Mouse (Mus musculus) heart, adult 2 months (tissue): ENCODE data around the gene Baz2b. TPM values are rescaled to one million over a fixed set of nuclear protein-coding genes. Genes with fewer than 3 reads are reported as not detected.

Source experiments
- DNase-seq, 2 experiments: peaks; one replicate each; pipeline ENCODE4 v3.0.0; 2021
- H3K27ac ChIP-seq: fragments of 200-600 bp; 2 replicates; pipeline ENCODE4 v1.8.1; 2022
- H3K27me3 ChIP-seq: fragments of 200-500 bp; 2 replicates; pipeline ENCODE4 v1.6.1; 2012; ENCODE audit warnings: mild to moderate bottlenecking, low read length, inconsistent platforms, mixed read lengths; ENCODE audit not compliant: control insufficient read depth, insufficient read depth
- H3K36me3 ChIP-seq: fragments of 200-500 bp; 2 replicates; pipeline ENCODE4 v1.6.1; 2012; ENCODE audit warnings: low read length, inconsistent platforms; ENCODE audit not compliant: control insufficient read depth, insufficient read depth
- H3K4me1 ChIP-seq: fragments of 200-500 bp; 2 replicates; pipeline ENCODE4 v1.6.1; 2011; ENCODE audit warnings: low read length; ENCODE audit not compliant: control insufficient read depth, insufficient read depth
- H3K4me3 ChIP-seq: fragments of 200-600 bp; 2 replicates; pipeline ENCODE4 v1.8.1; 2022
- H3K79me2 ChIP-seq: fragments of 200-500 bp; replicated peaks from 2 replicates; pipeline ENCODE4 v1.6.1; 2012; ENCODE audit warnings: mild to moderate bottlenecking, inconsistent platforms, low read length, moderate library complexity, mixed read lengths; ENCODE audit not compliant: control insufficient read depth, insufficient read depth
- H3K9ac ChIP-seq: fragments of 200-500 bp; 2 replicates; pipeline ENCODE4 v1.6.1; 2012; ENCODE audit warnings: low read depth, mild to moderate bottlenecking, control low read depth, inconsistent platforms, low read length, mixed read lengths
- CTCF ChIP-seq: fragments of 200-600 bp; IDR thresholded peaks from 2 replicates; pipeline ENCODE4 v1.8.1; 2022; ENCODE audit warnings: antibody characterized with exemption, mild to moderate bottlenecking, moderate library complexity
- EP300 ChIP-seq: fragments of 200-500 bp; IDR thresholded peaks from 2 replicates; pipeline ENCODE4 v1.6.1; 2011; ENCODE audit warnings: low read depth, low read length, control low read depth; ENCODE audit not compliant: insufficient read depth
- POLR2A ChIP-seq: fragments of 200-500 bp; IDR thresholded peaks from 2 replicates; pipeline ENCODE4 v1.6.1; 2011; ENCODE audit warnings: mild to moderate bottlenecking, low read depth, low read length, control low read depth; ENCODE audit not compliant: insufficient read depth
- WGBS: fragments of 180-500 bp; shearing (Covaris S2); methylation state at CpG from one replicate; pipeline ENCODE4 v1.1.7; 2018; 5-methylcytosine and 5-hydroxymethylcytosine counted together
- intact Hi-C: fragments of 180-260 bp; cut with DNase I; formaldehyde crosslinking; loops from one replicate; pipeline ENCODE4 v1.15.1; 2025
- polyA plus RNA-seq: library from polyadenylated mRNA; depleted of rRNA; stranded (reverse); fragments of >200 nt; gene quantifications from 2 replicates; pipeline ENCODE4 v1.2.3, GENCODE M21; 2012
- total RNA-seq, 2 experiments: library from RNA; stranded (reverse); gene quantifications; 2 replicates each; pipeline ENCODE4 v1.2.3; 2021

Gene Baz2b
- total and polyA plus RNA-seq, 3 experiments = 12.8 to 39.5 (median 39.5) TPM

- Histone ChIP-seq H3K36me3 (peaks cover 4% of the 10 kb centered on the region), H3K79me2 (no peaks in the 10 kb centered on the region), H3K4me3 (no peak overlapping the region), H3K27me3 (no peaks in the 10 kb centered on the region), H3K27ac (no peak overlapping the region), H3K9ac (no peak overlapping the region), H3K4me1 (peaks cover 3% of the 10 kb centered on the region; the same call in 1 of the 2 replicates)
- intact Hi-C loops = no loop called here
- WGBS = 78% methylated on average over 8 of the region's 8 CpGs
- TF ChIP-seq CTCF = no peak
- TF ChIP-seq EP300 = no peak
- no peak for TF ChIP-seq POLR2A
- no peak for DNase-seq
Observed at GRCm38 (mm10) chr2:59951706-59952105, 257.9 kb downstream of the Baz2b start.

- 78% methylated on average over 4 of the region's 4 CpGs for WGBS
Observed at GRCm38 (mm10) chr2:59951127-59951526, 258.5 kb downstream of the Baz2b start.

GRCm38 (mm10) chr2:59936296-59936695, 273.3 kb downstream of the Baz2b start:
- no peak for DNase-seq
- no peak overlapping the region for H3K4me3 ChIP-seq
- intact Hi-C loops = no loop called here
- H3K27ac ChIP-seq = no peak overlapping the region
- H3K79me2 ChIP-seq = 0 out of 2 replicates have a peak, but pooled peaks cover 1% of the 10 kb centered on the region
- no peaks in the 10 kb centered on the region for H3K27me3 ChIP-seq
- 66% methylated on average over 9 of the region's 9 CpGs for WGBS
- no peaks in the 10 kb centered on the region for H3K36me3 ChIP-seq
- H3K9ac ChIP-seq = no peak overlapping the region
- H3K4me1 ChIP-seq = no peaks in the 10 kb centered on the region
- no peak for TF ChIP-seq POLR2A
- TF ChIP-seq CTCF = no peak
- TF ChIP-seq EP300 = no peak

More at GRCm38 (mm10) chr2:59951127-59951526, 258.5 kb downstream of the Baz2b start:
- Histone ChIP-seq H3K27me3 (no peaks in the 10 kb centered on the region), H3K4me3 (no peak overlapping the region), H3K27ac (no peak overlapping the region), H3K36me3 (peaks cover 4% of the 10 kb centered on the region), H3K9ac (no peak overlapping the region), H3K79me2 (no peaks in the 10 kb centered on the region), H3K4me1 (peaks cover 3% of the 10 kb centered on the region; the same call in 1 of the 2 replicates)
- intact Hi-C loops = no loop called here
- DNase-seq = no peak
- no peak for TF ChIP-seq POLR2A
- TF ChIP-seq CTCF = no peak
- TF ChIP-seq EP300 = no peak

GRCm38 (mm10) chr2:59933129-59933528, 276.5 kb downstream of the Baz2b start:
- H3K27ac ChIP-seq = no peak overlapping the region
- 85% methylated on average over 3 of the region's 3 CpGs for WGBS
- TF ChIP-seq EP300 (no peak), CTCF (no peak), POLR2A (no peak)
- no peak for DNase-seq
- H3K36me3 ChIP-seq = no peaks in the 10 kb centered on the region
- H3K79me2 ChIP-seq = 0 out of 2 replicates have a peak, but pooled peaks cover 1% of the 10 kb centered on the region
- intact Hi-C loops = no loop called here
- H3K4me1 ChIP-seq = no peaks in the 10 kb centered on the region
- H3K4me3 ChIP-seq = no peak overlapping the region
- H3K9ac ChIP-seq = no peak overlapping the region
- H3K27me3 ChIP-seq = no peaks in the 10 kb centered on the region

- Histone ChIP-seq H3K27me3 (no peaks in the 10 kb centered on the region), H3K9ac (no peak overlapping the region), H3K4me1 (no peaks in the 10 kb centered on the region), H3K27ac (no peak overlapping the region), H3K79me2 (0 out of 2 replicates have a peak, but pooled peaks cover 1% of the 10 kb centered on the region), H3K4me3 (no peak overlapping the region), H3K36me3 (no peaks in the 10 kb centered on the region)
- TF ChIP-seq CTCF (no peak), EP300 (no peak), POLR2A (no peak)
- WGBS = 93% methylated on average over 4 of the region's 4 CpGs
- intact Hi-C loops = no loop called here
- DNase-seq = no peak
Observed at GRCm38 (mm10) chr2:59932244-59932643, 277.4 kb downstream of the Baz2b start.

GRCm38 (mm10) chr2:59913610-59914009, 296.0 kb downstream of the Baz2b start:
- no peak for DNase-seq
- Histone ChIP-seq H3K27ac (no peak overlapping the region), H3K27me3 (no peaks in the 10 kb centered on the region), H3K4me1 (no peaks in the 10 kb centered on the region), H3K4me3 (no peak overlapping the region), H3K9ac (no peak overlapping the region), H3K79me2 (no peaks in the 10 kb centered on the region), H3K36me3 (peaks cover 3% of the 10 kb centered on the region; the same call in 1 of the 2 replicates)
- no peak for TF ChIP-seq CTCF
- TF ChIP-seq EP300 = no peak
- TF ChIP-seq POLR2A = no peak
- 82% methylated on average over 11 of the region's 11 CpGs for WGBS
- intact Hi-C loops = no loop called here
